Mouse (Mus musculus): Measurements from ENCODE around the gene Myom1.

- TF ChIP-seq CTCF (IDR thresholded peaks at IDR 0.05; ENCODE audit: low read depth) = no peak
- TF ChIP-seq EP300 (IDR thresholded peaks at IDR 0.05; ENCODE audit: low read depth) = no peak
These were observed 130.5 kb downstream of the Myom1 start for GRCm38 (mm10) chr17:71132856-71133439.
